Mouse (Mus musculus): ENCODE measurements around the gene Cblb.

The Cblb gene

GRCm38 (mm10) chr16:52038821-52039220 lies 7.8 kb downstream of the Cblb start:
- no peak for DNase-seq (ENCODE audit: low spot score)

GRCm38 (mm10) chr16:52040937-52041336 lies 9.9 kb downstream of the Cblb start:
- DNase-seq (ENCODE audit: low spot score): no peak

- no peak for DNase-seq (ENCODE audit: low spot score)
Measured at GRCm38 (mm10) chr16:52042667-52043379, 11.8 kb downstream of the Cblb start.

- DNase-seq (ENCODE audit: low spot score): no peak
Measured at GRCm38 (mm10) chr16:52043380-52044117, 12.5 kb downstream of the Cblb start.

- no peak for DNase-seq (ENCODE audit: low spot score)
Measured at GRCm38 (mm10) chr16:52044518-52044917, 13.5 kb downstream of the Cblb start.

GRCm38 (mm10) chr16:52044985-52045384 lies 14.0 kb downstream of the Cblb start:
- DNase-seq (ENCODE audit: low spot score): no peak

GRCm38 (mm10) chr16:52046464-52046863 lies 15.4 kb downstream of the Cblb start:
- DNase-seq (ENCODE audit: low spot score): no peak

- DNase-seq (ENCODE audit: low spot score): no peak
Measured at GRCm38 (mm10) chr16:52051106-52051505, 20.1 kb downstream of the Cblb start.

GRCm38 (mm10) chr16:52052734-52053133 lies 21.7 kb downstream of the Cblb start:
- no peak for DNase-seq (ENCODE audit: low spot score)

GRCm38 (mm10) chr16:52055236-52055635 lies 24.2 kb downstream of the Cblb start:
- no peak for DNase-seq (ENCODE audit: low spot score)

GRCm38 (mm10) chr16:52056164-52056563 lies 25.1 kb downstream of the Cblb start:
- no peak for DNase-seq (ENCODE audit: low spot score)

- no peak for DNase-seq (ENCODE audit: low spot score)
Measured at GRCm38 (mm10) chr16:52057335-52057734, 26.3 kb downstream of the Cblb start.

- DNase-seq (ENCODE audit: low spot score): no peak
Measured at GRCm38 (mm10) chr16:52059535-52059934, 28.5 kb downstream of the Cblb start.

- DNase-seq (ENCODE audit: low spot score): no peak
Measured at GRCm38 (mm10) chr16:52060100-52060719, 29.2 kb downstream of the Cblb start.

GRCm38 (mm10) chr16:52061015-52061481 lies 30.0 kb downstream of the Cblb start:
- no peak for DNase-seq (ENCODE audit: low spot score)

GRCm38 (mm10) chr16:52064309-52065105 lies 33.5 kb downstream of the Cblb start:
- no peak for DNase-seq (ENCODE audit: low spot score)

- no peak for DNase-seq (ENCODE audit: low spot score)
Measured at GRCm38 (mm10) chr16:52067632-52068516, 36.8 kb downstream of the Cblb start.

- DNase-seq (ENCODE audit: low spot score): no peak
Measured at GRCm38 (mm10) chr16:52068517-52068874, 37.5 kb downstream of the Cblb start.

GRCm38 (mm10) chr16:52069648-52070047 lies 38.6 kb downstream of the Cblb start:
- no peak for DNase-seq (ENCODE audit: low spot score)

- no peak for DNase-seq (ENCODE audit: low spot score)
Measured at GRCm38 (mm10) chr16:52070128-52070527, 39.1 kb downstream of the Cblb start.

GRCm38 (mm10) chr16:52071290-52071689 lies 40.3 kb downstream of the Cblb start:
- DNase-seq (ENCODE audit: low spot score): no peak
